Mouse (Mus musculus) hindbrain, embryonic 10.5 days (tissue): ENCODE results near the gene Nxph1. TPM values are rescaled to one million over a fixed set of nuclear protein-coding genes. Genes with fewer than 3 reads are reported as not detected.

ENCODE experiments used
- DNase-seq: peaks from one replicate; pipeline ENCODE4 v3.0.0-alpha.2; 2017; ENCODE audit warnings: low spot score
- H3K27ac ChIP-seq: fragments of 300-500 bp; sonication (generic); 2 replicates; pipeline ENCODE4 v1.5.1; 2016; ENCODE audit warnings: mild to moderate bottlenecking, moderate library complexity
- H3K27me3 ChIP-seq: fragments of 300-500 bp; sonication (generic); 2 replicates; pipeline ENCODE4 v1.6.1; 2016; ENCODE audit warnings: mild to moderate bottlenecking; ENCODE audit not compliant: poor library complexity, insufficient read depth, severe bottlenecking
- H3K36me3 ChIP-seq: fragments of 300-500 bp; sonication (generic); 2 replicates; pipeline ENCODE4 v1.6.1; 2016; ENCODE audit warnings: mild to moderate bottlenecking, moderate library complexity
- H3K4me1 ChIP-seq: fragments of 300-500 bp; sonication (generic); replicated peaks from 2 replicates; pipeline ENCODE4 v1.6.1; 2016; ENCODE audit warnings: mild to moderate bottlenecking
- H3K4me3 ChIP-seq: fragments of 300-500 bp; sonication (generic); 2 replicates; pipeline ENCODE4 v1.5.1; 2016; ENCODE audit warnings: mild to moderate bottlenecking, moderate library complexity
- H3K9me3 ChIP-seq: fragments of 300-500 bp; sonication (generic); 2 replicates; pipeline ENCODE4 v1.6.1; 2016; ENCODE audit warnings: mild to moderate bottlenecking, moderate library complexity
- WGBS: fragments of 180-500 bp; shearing (Covaris S2); methylation state at CpG from one replicate; pipeline ENCODE4 v1.1.7; 2016; 5-methylcytosine and 5-hydroxymethylcytosine counted together
- polyA plus RNA-seq: library from polyadenylated mRNA; unstranded; fragments of >200 nt; fragmentation: Nextera tagmentation; extraction: Ambion mirVana; gene quantifications from 2 replicates; pipeline ENCODE4 v1.2.1, GENCODE M21; 2016

The Nxph1 gene
- 1.1 and 3.4 TPM in 2 replicates for polyA plus RNA-seq

- Histone ChIP-seq H3K4me3 (peak within 1 kb of the TSS; percentile 60), H3K36me3 (no peaks in the 10 kb centered on the region), H3K27ac (0 out of 2 replicates have a peak within 1 kb of the TSS, but pooled peaks have one; percentile 2), H3K4me1 (peaks cover 37% of the 10 kb centered on the region), H3K27me3 (peaks cover 75% of the 10 kb centered on the region), H3K9me3 (no peaks in the 10 kb centered on the region)
- DNase-seq = no peak
- WGBS = under 1% methylated on average over 16 of the region's 16 CpGs
Measured at GRCm38 (mm10) chr6:8948131-8948470, at the start of gene Nxph1. Gene Nxph1 (plus strand): TSS chr6:8948431.

GRCm38 (mm10) chr6:8900021-8900728 is 48.1 kb upstream of the Nxph1 start:
- Histone ChIP-seq H3K4me3 (no peak overlapping the region), H3K36me3 (no peaks in the 10 kb centered on the region), H3K4me1 (peaks cover 20% of the 10 kb centered on the region), H3K27me3 (no peaks in the 10 kb centered on the region), H3K27ac (peak overlapping the region; percentile 59), H3K9me3 (no peaks in the 10 kb centered on the region)
- WGBS = 82% methylated on average over 7 of the region's 7 CpGs
- no peak for DNase-seq

- H3K4me3 ChIP-seq = no peak overlapping the region
- 53% methylated on average over 2 of the region's 2 CpGs for WGBS
- no peak for DNase-seq
- H3K4me1 ChIP-seq = peaks cover 20% of the 10 kb centered on the region
- no peak overlapping the region for H3K27ac ChIP-seq
- no peaks in the 10 kb centered on the region for H3K27me3 ChIP-seq
- no peaks in the 10 kb centered on the region for H3K9me3 ChIP-seq
- H3K36me3 ChIP-seq = no peaks in the 10 kb centered on the region
Measured at GRCm38 (mm10) chr6:8900729-8901122, 47.5 kb upstream of the Nxph1 start.

- H3K27me3 ChIP-seq = no peaks in the 10 kb centered on the region
- no peaks in the 10 kb centered on the region for H3K36me3 ChIP-seq
- no peaks in the 10 kb centered on the region for H3K9me3 ChIP-seq
- 66% methylated on average over 3 of the region's 3 CpGs for WGBS
- no peaks in the 10 kb centered on the region for H3K4me1 ChIP-seq
- no peak overlapping the region for H3K4me3 ChIP-seq
- DNase-seq = no peak
- H3K27ac ChIP-seq = no peak overlapping the region
Measured at GRCm38 (mm10) chr6:8907917-8908316, 40.3 kb upstream of the Nxph1 start.

GRCm38 (mm10) chr6:8913404-8913803 is 34.8 kb upstream of the Nxph1 start:
- Histone ChIP-seq H3K27me3 (no peaks in the 10 kb centered on the region), H3K36me3 (no peaks in the 10 kb centered on the region), H3K9me3 (no peaks in the 10 kb centered on the region), H3K27ac (no peak overlapping the region), H3K4me1 (no peaks in the 10 kb centered on the region), H3K4me3 (no peak overlapping the region)
- no peak for DNase-seq

- Histone ChIP-seq H3K27me3 (no peaks in the 10 kb centered on the region), H3K4me1 (no peaks in the 10 kb centered on the region), H3K36me3 (no peaks in the 10 kb centered on the region), H3K4me3 (no peak overlapping the region), H3K9me3 (no peaks in the 10 kb centered on the region), H3K27ac (no peak overlapping the region)
- 90% methylated on average over 3 of the region's 3 CpGs for WGBS
- no peak for DNase-seq
Measured at GRCm38 (mm10) chr6:8914682-8915081, 33.5 kb upstream of the Nxph1 start.

GRCm38 (mm10) chr6:8924481-8924880 is 23.8 kb upstream of the Nxph1 start:
- 82% methylated on average over 6 of the region's 6 CpGs for WGBS
- DNase-seq = no peak
- Histone ChIP-seq H3K4me1 (no peaks in the 10 kb centered on the region), H3K9me3 (no peaks in the 10 kb centered on the region), H3K27me3 (no peaks in the 10 kb centered on the region), H3K4me3 (no peak overlapping the region), H3K27ac (no peak overlapping the region), H3K36me3 (no peaks in the 10 kb centered on the region)

- Histone ChIP-seq H3K4me1 (no peaks in the 10 kb centered on the region), H3K27me3 (no peaks in the 10 kb centered on the region; the same call in 1 of the 2 replicates), H3K4me3 (no peak overlapping the region), H3K36me3 (no peaks in the 10 kb centered on the region), H3K9me3 (no peaks in the 10 kb centered on the region), H3K27ac (no peak overlapping the region)
- WGBS = 42% methylated on average over 5 of the region's 5 CpGs
- no peak for DNase-seq
Measured at GRCm38 (mm10) chr6:8935241-8935640, 13.0 kb upstream of the Nxph1 start.

GRCm38 (mm10) chr6:8935705-8936104 is 12.5 kb upstream of the Nxph1 start:
- Histone ChIP-seq H3K4me3 (no peak overlapping the region), H3K4me1 (no peaks in the 10 kb centered on the region), H3K36me3 (no peaks in the 10 kb centered on the region), H3K9me3 (no peaks in the 10 kb centered on the region), H3K27ac (no peak overlapping the region), H3K27me3 (no peaks in the 10 kb centered on the region; the same call in 1 of the 2 replicates)
- DNase-seq = no peak
- WGBS = 20% methylated on average over 5 of the region's 5 CpGs

GRCm38 (mm10) chr6:8936168-8936567 is 12.1 kb upstream of the Nxph1 start:
- Histone ChIP-seq H3K4me3 (no peak overlapping the region), H3K36me3 (no peaks in the 10 kb centered on the region), H3K9me3 (no peaks in the 10 kb centered on the region), H3K27me3 (no peaks in the 10 kb centered on the region; the same call in 1 of the 2 replicates), H3K4me1 (no peaks in the 10 kb centered on the region), H3K27ac (no peak overlapping the region)
- no peak for DNase-seq
- WGBS = 27% methylated on average over 4 of the region's 4 CpGs

GRCm38 (mm10) chr6:8948471-8949411 is 510 bp downstream of the Nxph1 start:
- no peaks in the 10 kb centered on the region for H3K9me3 ChIP-seq

GRCm38 (mm10) chr6:8949665-8950201 is 1.5 kb downstream of the Nxph1 start:
- Histone ChIP-seq H3K9me3 (no peaks in the 10 kb centered on the region), H3K36me3 (no peaks in the 10 kb centered on the region), H3K27me3 (peaks cover 91% of the 10 kb centered on the region), H3K4me1 (peaks cover 37% of the 10 kb centered on the region), H3K27ac (peak overlapping the region; percentile 56), H3K4me3 (peak overlapping the region; percentile 60)
- DNase-seq = peak; percentile 59
- WGBS = under 1% methylated on average over 31 of the region's 31 CpGs

More at GRCm38 (mm10) chr6:8948471-8949411, 510 bp downstream of the Nxph1 start:
- peak; percentile 75 for DNase-seq
- peaks cover 81% of the 10 kb centered on the region for H3K27me3 ChIP-seq
- H3K36me3 ChIP-seq = no peaks in the 10 kb centered on the region
- under 1% methylated on average over 68 of the region's 68 CpGs for WGBS
- H3K27ac ChIP-seq = 0 out of 2 replicates have a peak overlapping the region, but pooled peaks have one; percentile 2
- peaks cover 37% of the 10 kb centered on the region for H3K4me1 ChIP-seq
- peak overlapping the region; percentile 60 for H3K4me3 ChIP-seq
